Mouse (Mus musculus) bone marrow, adult 2 months (tissue): ENCODE results near the gene Sfpq. TPM values are rescaled to one million over a fixed set of nuclear protein-coding genes. Genes with fewer than 3 reads are reported as not detected.
A peak's percentile ranks its signal among the peaks of the same experiment; 100 is the strongest.

Experiments used
- H3K27ac ChIP-seq: fragments of 200-500 bp; 2 replicates; pipeline ENCODE4 v1.5.1; 2012; ENCODE audit warnings: low read depth, mild to moderate bottlenecking, control low read depth, inconsistent platforms, low read length; ENCODE audit not compliant: control insufficient read depth, poor library complexity, insufficient read depth
- H3K4me1 ChIP-seq: fragments of 200-500 bp; 2 replicates; pipeline ENCODE4 v1.6.1; 2011; ENCODE audit warnings: low read length; ENCODE audit not compliant: control insufficient read depth, insufficient read depth
- H3K4me3 ChIP-seq: fragments of 200-500 bp; replicated peaks from 2 replicates; pipeline ENCODE3; 2011; ENCODE audit warnings: mild to moderate bottlenecking, low read depth, low read length, control low read depth; ENCODE audit not compliant: control insufficient read depth
- CTCF ChIP-seq: fragments of 200-500 bp; IDR thresholded peaks from 2 replicates; pipeline ENCODE4 v1.5.1; 2011; ENCODE audit warnings: low read length, control low read depth; ENCODE audit not compliant: control insufficient read depth, insufficient read depth
- POLR2A ChIP-seq: fragments of 200-500 bp; IDR thresholded peaks from 2 replicates; pipeline ENCODE4 v1.6.1; 2011; ENCODE audit warnings: low read depth, mild to moderate bottlenecking, control low read depth, low read length, borderline replicate concordance; ENCODE audit not compliant: control insufficient read depth
- WGBS: fragments of 180-500 bp; shearing (Covaris S2); methylation state at CpG from one replicate; pipeline ENCODE4 v1.1.7; 2018; 5-methylcytosine and 5-hydroxymethylcytosine counted together
- polyA plus RNA-seq: library from polyadenylated mRNA; stranded (reverse); fragments of >200 nt; gene quantifications from 2 replicates; pipeline ENCODE4 v1.2.4, GENCODE M21; 2011; ENCODE audit warnings: low replicate concordance; ENCODE audit not compliant: missing spikeins, insufficient read depth, insufficient read length

Gene Sfpq
- polyA plus RNA-seq, 1 experiment = 425 TPM

DNA sequence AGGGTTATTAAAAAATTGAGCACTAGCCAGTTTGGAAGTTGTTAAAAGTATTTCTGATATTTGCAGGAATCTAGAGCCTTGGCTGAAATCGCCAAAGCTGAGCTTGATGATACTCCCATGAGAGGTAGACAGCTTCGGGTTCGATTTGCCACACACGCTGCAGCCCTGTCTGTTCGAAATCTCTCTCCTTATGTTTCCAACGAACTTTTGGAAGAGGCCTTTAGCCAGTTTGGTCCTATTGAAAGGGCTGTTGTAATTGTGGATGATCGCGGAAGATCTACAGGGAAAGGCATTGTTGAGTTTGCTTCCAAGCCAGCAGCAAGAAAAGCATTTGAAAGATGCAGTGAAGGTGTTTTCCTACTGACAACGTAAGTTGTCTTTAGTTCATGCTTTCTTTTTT is 2.1 kb downstream of the Sfpq start:
- TF ChIP-seq CTCF (no peak), POLR2A (no peak)
- peak overlapping the region; percentile 88 for H3K4me3 ChIP-seq
- H3K27ac ChIP-seq = no peak overlapping the region
- H3K4me1 ChIP-seq = no peaks in the 10 kb centered on the region; the same call in 1 of the 2 replicates
- WGBS = 1% methylated on average over 9 of the region's 9 CpGs

DNA sequence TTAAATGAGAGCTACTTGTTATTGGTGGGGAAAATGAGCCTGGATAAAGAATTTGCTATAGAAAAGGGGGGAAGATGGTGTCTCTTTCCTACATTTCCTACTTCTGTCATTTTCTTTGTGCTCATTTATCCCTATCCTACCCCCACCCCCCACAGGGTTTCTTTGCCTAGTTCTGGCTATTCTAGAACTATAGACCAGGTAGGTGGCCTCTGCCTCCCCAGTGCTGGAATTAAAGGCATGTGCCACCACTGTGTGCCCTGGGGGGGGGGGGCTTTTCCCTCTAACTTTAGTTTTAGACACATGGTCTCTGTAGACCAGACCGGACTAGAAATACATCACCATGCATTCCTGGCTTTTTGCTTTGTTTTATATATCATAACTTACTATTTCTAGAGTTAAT is 3.1 kb downstream of the Sfpq start:
- TF ChIP-seq POLR2A = no peak
- TF ChIP-seq CTCF = no peak
- Histone ChIP-seq H3K4me3 (peak overlapping the region; percentile 11), H3K27ac (no peak overlapping the region), H3K4me1 (no peaks in the 10 kb centered on the region; the same call in 1 of the 2 replicates)
- 46% methylated on average over 1 of the region's 1 CpGs for WGBS

DNA sequence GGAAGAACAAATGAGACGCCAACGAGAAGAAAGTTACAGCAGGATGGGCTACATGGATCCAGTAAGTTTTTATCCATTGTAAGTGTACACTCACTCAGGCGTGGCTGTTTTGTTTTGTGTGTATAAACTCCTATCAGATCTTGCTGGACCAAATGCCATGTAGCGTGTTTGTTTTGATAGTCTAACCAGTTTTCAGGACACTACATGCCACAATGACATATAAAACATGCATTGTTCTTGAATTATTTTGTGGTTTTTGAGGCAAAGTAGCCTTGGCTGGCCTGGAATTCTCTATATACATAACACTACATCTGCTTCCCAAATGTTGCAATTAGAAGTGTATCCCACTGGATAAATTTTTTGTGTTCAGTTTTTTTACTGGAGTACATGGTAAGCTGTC is 5.7 kb downstream of the Sfpq start:
- no peak overlapping the region for H3K4me3 ChIP-seq
- H3K4me1 ChIP-seq = no peaks in the 10 kb centered on the region; the same call in 1 of the 2 replicates
- TF ChIP-seq POLR2A (no peak), CTCF (no peak)
- WGBS = 87% methylated on average over 4 of the region's 4 CpGs
- no peak overlapping the region for H3K27ac ChIP-seq

DNA sequence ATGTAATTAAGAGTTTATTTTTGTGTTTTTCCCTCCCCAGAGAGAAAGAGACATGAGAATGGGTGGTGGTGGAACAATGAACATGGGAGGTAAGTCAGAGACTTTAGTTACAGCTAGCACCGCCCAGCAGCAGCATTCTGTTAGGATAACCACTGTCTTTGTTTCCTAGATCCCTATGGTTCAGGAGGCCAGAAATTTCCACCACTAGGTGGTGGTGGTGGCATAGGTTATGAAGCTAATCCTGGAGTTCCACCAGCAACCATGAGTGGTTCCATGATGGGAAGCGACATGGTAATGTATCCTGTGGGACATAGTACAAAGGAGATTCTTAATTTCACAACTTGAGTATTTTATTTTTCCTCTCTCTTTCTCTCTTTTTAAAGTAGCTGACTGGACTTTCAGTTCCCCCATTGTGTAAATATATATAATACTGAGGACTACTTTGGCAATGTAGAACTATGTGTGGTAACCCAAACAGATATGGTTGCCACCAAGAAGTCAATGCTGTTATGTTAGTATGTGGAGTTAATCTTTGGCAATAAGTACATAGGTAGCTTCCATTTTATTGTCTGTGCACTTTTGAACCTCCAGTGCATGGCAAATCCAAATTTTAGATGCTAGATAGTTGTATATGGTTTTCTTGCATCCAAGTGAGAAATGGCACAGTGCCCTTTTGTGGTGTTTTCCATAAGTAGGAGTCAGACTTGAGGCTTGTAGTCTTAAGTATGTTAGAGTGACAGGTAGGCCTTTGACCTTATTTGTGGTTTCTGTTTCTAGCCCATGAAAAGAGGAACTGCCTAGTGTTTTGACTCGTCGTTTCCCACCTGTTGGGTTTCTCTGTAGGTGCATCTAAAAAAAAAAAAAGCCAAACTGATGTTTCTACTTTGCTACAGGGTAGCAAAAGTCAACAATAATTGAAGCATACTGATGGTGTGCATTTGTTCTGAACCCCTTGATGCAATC is 6.4 kb downstream of the Sfpq start:
- no peak overlapping the region for H3K4me3 ChIP-seq
- TF ChIP-seq POLR2A (no peak), CTCF (no peak)
- 35% methylated on average over 4 of the region's 4 CpGs for WGBS
- no peaks in the 10 kb centered on the region; the same call in 1 of the 2 replicates for H3K4me1 ChIP-seq
- H3K27ac ChIP-seq = no peak overlapping the region

DNA sequence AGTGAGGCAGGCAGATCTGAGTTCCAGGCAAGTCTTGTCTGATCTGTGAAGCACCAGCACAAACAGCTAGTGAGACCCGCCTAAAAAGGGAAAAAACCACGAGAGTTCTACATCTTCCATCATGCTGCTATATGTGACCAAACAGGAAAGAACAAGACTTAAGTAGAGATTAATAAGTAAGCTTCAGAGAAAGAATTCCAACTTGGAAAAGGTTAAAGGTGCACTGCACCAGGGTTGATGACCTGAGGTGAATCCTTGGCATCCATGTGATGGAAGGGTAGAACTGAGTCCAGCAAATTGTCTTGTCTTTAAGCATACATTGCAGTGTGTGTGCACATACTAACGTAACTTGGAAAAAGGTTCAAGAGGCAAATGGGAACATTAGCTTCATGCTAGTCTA is 16.0 kb downstream of the Sfpq start:
- TF ChIP-seq CTCF (no peak), POLR2A (no peak)
- no peaks in the 10 kb centered on the region for H3K4me1 ChIP-seq
- no peak overlapping the region for H3K4me3 ChIP-seq
- H3K27ac ChIP-seq = no peak overlapping the region
- 73% methylated on average over 3 of the region's 3 CpGs for WGBS

DNA sequence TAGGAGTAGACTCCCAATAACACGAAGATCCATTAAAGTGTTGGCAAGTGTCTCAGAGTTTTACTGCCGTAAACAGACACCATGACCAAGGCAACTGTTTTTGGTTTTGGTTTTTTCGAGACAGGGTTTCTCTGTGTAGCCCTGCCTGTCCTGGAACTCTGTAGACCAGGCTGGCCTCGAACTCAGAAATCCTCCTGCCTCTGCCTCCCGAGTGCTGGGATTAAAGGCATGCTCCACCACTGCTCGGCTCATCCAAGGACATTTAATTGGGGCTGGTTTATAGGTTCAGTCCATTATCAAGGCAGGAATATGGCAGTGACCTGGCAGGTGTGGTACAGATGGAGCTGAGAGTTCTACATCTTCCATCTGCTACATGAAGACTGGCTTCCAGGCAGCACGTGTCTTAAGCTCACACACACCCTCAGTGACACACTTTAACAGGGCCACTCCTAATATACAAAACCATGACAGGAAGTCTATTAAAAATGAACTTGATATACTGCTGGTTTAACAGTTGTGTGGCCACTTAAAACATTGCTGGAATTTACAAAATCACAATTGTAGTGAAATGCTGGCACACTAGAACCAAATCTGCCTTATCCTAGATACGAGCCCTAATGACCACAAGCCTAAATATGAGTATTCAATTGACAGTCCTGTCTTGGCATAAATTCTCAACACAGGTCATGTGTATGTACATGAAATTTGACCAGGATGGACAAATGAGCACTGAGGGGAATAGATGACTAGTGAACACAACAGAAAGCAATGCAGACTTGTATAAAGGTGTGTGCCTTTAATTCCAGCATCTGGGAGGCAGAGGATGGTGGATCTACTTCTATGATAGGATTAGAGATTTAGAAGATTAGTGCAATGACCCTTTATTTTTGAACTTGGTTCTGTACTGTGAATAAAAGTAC is 17.0 kb downstream of the Sfpq start:
- no peak for TF ChIP-seq CTCF
- no peak for TF ChIP-seq POLR2A
- no peaks in the 10 kb centered on the region for H3K4me1 ChIP-seq
- H3K4me3 ChIP-seq = no peak overlapping the region
- no peak overlapping the region for H3K27ac ChIP-seq
- WGBS = 85% methylated on average over 8 of the region's 8 CpGs

DNA sequence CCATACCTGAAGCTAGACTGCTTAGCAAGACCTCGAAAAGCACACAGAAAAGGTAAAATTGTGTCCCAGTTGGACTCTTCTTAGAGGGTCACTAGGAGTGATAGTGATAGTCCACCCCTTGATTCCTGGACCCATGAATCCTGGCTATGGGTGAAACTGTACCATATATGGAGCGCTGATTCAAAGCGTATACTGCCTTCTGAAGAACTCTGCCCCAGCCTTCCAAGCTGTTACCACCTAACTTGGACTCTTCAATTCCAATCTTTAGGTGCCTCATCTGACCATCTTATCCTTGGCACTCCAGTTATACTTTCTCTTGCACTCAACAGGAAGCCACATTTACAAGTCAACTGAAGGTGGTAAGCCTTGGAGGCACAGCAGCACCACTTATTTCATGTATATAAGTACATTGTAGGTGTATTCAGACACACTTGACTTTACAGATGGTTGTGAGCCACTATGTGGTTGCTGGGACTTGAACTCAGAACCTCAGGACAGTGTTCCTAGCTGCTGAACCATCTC is 17.8 kb downstream of the Sfpq start:
- TF ChIP-seq POLR2A = no peak
- TF ChIP-seq CTCF = no peak
- no peak overlapping the region for H3K27ac ChIP-seq
- H3K4me1 ChIP-seq = no peaks in the 10 kb centered on the region
- no peak overlapping the region for H3K4me3 ChIP-seq
- WGBS = 91% methylated on average over 3 of the region's 3 CpGs
